Mouse (Mus musculus) embryo, embryonic 10 days (tissue): Measurements from ENCODE around the gene Abcb9.

Experiments
- DNase-seq: peaks from one replicate; pipeline ENCODE4 v3.0.0-alpha.2; 2015; ENCODE audit warnings: low spot score

Gene Abcb9

DNA sequence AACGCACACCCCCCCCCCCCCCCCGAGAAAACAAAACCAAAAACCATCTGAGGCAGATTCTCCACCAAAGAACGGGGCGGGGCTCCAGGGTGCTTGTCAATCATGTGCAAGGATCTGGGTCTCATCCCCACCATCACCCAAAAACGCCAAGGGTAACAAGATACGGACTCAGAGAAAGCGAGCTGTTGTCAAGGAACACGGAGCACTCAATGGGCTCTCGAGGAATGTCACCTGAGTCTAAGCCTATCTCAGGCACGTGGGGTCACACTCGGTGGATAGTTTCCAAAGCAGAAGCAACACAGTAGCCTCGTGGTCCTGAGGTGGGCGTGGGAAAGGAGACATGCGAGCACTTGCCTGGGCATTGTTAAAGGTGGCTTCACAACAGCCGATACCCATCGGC is 81.9 kb downstream of the Abcb9 start:
- DNase-seq = no peak

- DNase-seq = no peak
These were observed 82.7 kb downstream of the Abcb9 start for GRCm38 (mm10) chr5:124012885-124013284.

DNA sequence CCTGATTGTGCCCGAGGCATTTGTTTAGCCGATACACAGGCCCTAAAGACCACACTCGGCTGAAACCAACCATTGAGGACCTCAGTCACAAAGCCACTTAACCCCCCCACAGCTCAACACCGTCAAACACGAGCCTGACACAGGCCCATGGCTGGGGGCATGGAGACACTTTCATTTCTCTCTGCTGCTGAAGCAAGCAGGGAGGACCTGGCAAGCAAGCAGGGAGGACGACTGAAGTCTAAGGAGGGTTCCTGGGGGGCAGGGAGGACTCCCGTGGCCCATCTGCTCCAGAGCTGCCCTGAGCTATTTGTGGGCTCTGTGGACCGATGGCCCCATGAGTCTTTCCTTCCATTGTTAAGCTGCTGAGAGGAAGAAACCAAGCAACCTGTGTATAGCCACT is 83.7 kb downstream of the Abcb9 start:
- no peak for DNase-seq
